Mouse (Mus musculus) liver, embryonic 11.5 days (tissue): ENCODE measurements around the gene Pear1. TPM values are rescaled to one million over a fixed set of nuclear protein-coding genes. Genes with fewer than 3 reads are reported as not detected.
A peak's percentile ranks its signal among the peaks of the same experiment; 100 is the strongest.

Experiments used
- ATAC-seq: fragments of 200-750 bp; cut with Nextera tagmentation; replicated peaks from 2 replicates; pipeline ENCODE4 v1.8.0; 2017; ENCODE audit warnings: moderate number of reproducible peaks, mild to moderate bottlenecking, moderate TSS enrichment, moderate library complexity; ENCODE audit not compliant: low FRiP score
- DNase-seq: peaks from one replicate; pipeline ENCODE4 v3.0.0-alpha.2; 2017; ENCODE audit warnings: low spot score
- H3K27ac ChIP-seq: fragments of 300-500 bp; sonication (generic); 2 replicates; pipeline ENCODE4 v1.5.1; 2014; ENCODE audit warnings: mild to moderate bottlenecking, low read depth, low read length, control low read depth
- H3K27me3 ChIP-seq: fragments of 300-500 bp; sonication (generic); replicated peaks from 2 replicates; pipeline ENCODE4 v1.6.1; 2014; ENCODE audit warnings: low read length, mixed read lengths; ENCODE audit not compliant: control insufficient read depth, insufficient read depth
- H3K36me3 ChIP-seq: fragments of 300-500 bp; sonication (generic); 2 replicates; pipeline ENCODE4 v1.6.1; 2014; ENCODE audit warnings: mild to moderate bottlenecking, low read length, moderate library complexity, mixed read lengths; ENCODE audit not compliant: control insufficient read depth, insufficient read depth
- H3K4me1 ChIP-seq: fragments of 300-500 bp; sonication (generic); replicated peaks from 2 replicates; pipeline ENCODE4 v1.6.1; 2014; ENCODE audit warnings: low read length, mixed read lengths; ENCODE audit not compliant: control insufficient read depth, insufficient read depth
- H3K4me2 ChIP-seq: fragments of 300-500 bp; sonication (generic); 2 replicates; pipeline ENCODE4 v1.6.1; 2014; ENCODE audit warnings: mild to moderate bottlenecking, control low read depth, moderate library complexity
- H3K4me3 ChIP-seq: fragments of 300-500 bp; sonication (generic); 2 replicates; pipeline ENCODE4 v1.5.1; 2014; ENCODE audit warnings: low read depth, low read length, control low read depth
- H3K9ac ChIP-seq: fragments of 300-500 bp; sonication (generic); 2 replicates; pipeline ENCODE4 v1.6.1; 2014; ENCODE audit warnings: low read depth, low read length, control low read depth
- H3K9me3 ChIP-seq: fragments of 300-500 bp; sonication (generic); 2 replicates; pipeline ENCODE4 v1.6.1; 2016; ENCODE audit warnings: low read length, inconsistent platforms, mixed read lengths; ENCODE audit not compliant: control insufficient read depth
- WGBS: fragments of 180-500 bp; shearing (Covaris S2); extraction: QIAGEN DNeasy Blood & Tissue Kit; methylation state at CpG from one replicate; pipeline ENCODE4 v1.1.7; 2014; 5-methylcytosine and 5-hydroxymethylcytosine counted together
- polyA plus RNA-seq: library from polyadenylated mRNA; unstranded; fragments of >200 nt; fragmentation: Nextera tagmentation; extraction: Ambion mirVana; gene quantifications from 2 replicates; pipeline ENCODE4 v1.2.1, GENCODE M21; 2014

Pear1 gene
- polyA plus RNA-seq, 1 experiment from 2014 or later, result 18.4 TPM

GRCm38 (mm10) chr3:87779086-87779485 is 45.0 kb downstream of the Pear1 start:
- no peak for DNase-seq
- H3K9me3 ChIP-seq, result no peaks in the 10 kb centered on the region
- 54% methylated on average over 2 of the region's 2 CpGs for WGBS
- no peak overlapping the region for H3K9ac ChIP-seq
- no peak overlapping the region for H3K4me2 ChIP-seq
- H3K27me3 ChIP-seq, result peaks cover 37% of the 10 kb centered on the region
- H3K36me3 ChIP-seq, result no peaks in the 10 kb centered on the region
- H3K4me3 ChIP-seq, result no peak overlapping the region
- no peak overlapping the region for H3K27ac ChIP-seq
- ATAC-seq, result no peak
- H3K4me1 ChIP-seq, result no peaks in the 10 kb centered on the region; the same call in 1 of the 2 replicates

- WGBS, result 58% methylated on average over 23 of the region's 23 CpGs
- no peak overlapping the region for H3K4me3 ChIP-seq
- no peak overlapping the region for H3K27ac ChIP-seq
- H3K4me2 ChIP-seq, result no peak overlapping the region
- H3K36me3 ChIP-seq, result no peaks in the 10 kb centered on the region
- peaks cover 37% of the 10 kb centered on the region for H3K27me3 ChIP-seq
- no peaks in the 10 kb centered on the region for H3K9me3 ChIP-seq
- no peak for DNase-seq
- no peak overlapping the region for H3K9ac ChIP-seq
- H3K4me1 ChIP-seq, result no peaks in the 10 kb centered on the region; the same call in 1 of the 2 replicates
- ATAC-seq, result no peak
These were observed 45.8 kb downstream of the Pear1 start for GRCm38 (mm10) chr3:87778283-87778682.

GRCm38 (mm10) chr3:87771088-87771487 is 53.0 kb downstream of the Pear1 start:
- Histone ChIP-seq H3K9ac (no peak overlapping the region), H3K4me3 (no peak overlapping the region), H3K27me3 (peaks cover under 1% of the 10 kb centered on the region; the same call in 1 of the 2 replicates), H3K4me1 (peaks cover 9% of the 10 kb centered on the region), H3K4me2 (no peak overlapping the region), H3K36me3 (no peaks in the 10 kb centered on the region), H3K9me3 (no peaks in the 10 kb centered on the region), H3K27ac (no peak overlapping the region)
- WGBS, result 28% methylated on average over 6 of the region's 6 CpGs
- ATAC-seq, result 0 out of 2 replicates have a peak, but pooled peaks have one; percentile 30
- no peak for DNase-seq

- H3K27ac ChIP-seq, result no peak overlapping the region
- H3K27me3 ChIP-seq, result no peaks in the 10 kb centered on the region; the same call in 1 of the 2 replicates
- ATAC-seq, result no peak
- 0% methylated on average over 4 of the region's 4 CpGs for WGBS
- H3K4me1 ChIP-seq, result peaks cover 15% of the 10 kb centered on the region
- H3K4me2 ChIP-seq, result no peak overlapping the region
- H3K36me3 ChIP-seq, result no peaks in the 10 kb centered on the region
- no peaks in the 10 kb centered on the region for H3K9me3 ChIP-seq
- DNase-seq, result no peak
- H3K9ac ChIP-seq, result no peak overlapping the region
- no peak overlapping the region for H3K4me3 ChIP-seq
These were observed 53.8 kb downstream of the Pear1 start for GRCm38 (mm10) chr3:87770280-87770679.

GRCm38 (mm10) chr3:87769506-87769905 is 54.6 kb downstream of the Pear1 start:
- no peak for DNase-seq
- H3K4me1 ChIP-seq, result peaks cover 22% of the 10 kb centered on the region
- H3K9ac ChIP-seq, result no peak overlapping the region
- no peak overlapping the region for H3K4me2 ChIP-seq
- no peaks in the 10 kb centered on the region for H3K36me3 ChIP-seq
- H3K9me3 ChIP-seq, result no peaks in the 10 kb centered on the region
- H3K27ac ChIP-seq, result no peak overlapping the region
- H3K27me3 ChIP-seq, result no peaks in the 10 kb centered on the region; the same call in 1 of the 2 replicates
- no peak for ATAC-seq
- WGBS, result 75% methylated on average over 8 of the region's 8 CpGs
- no peak overlapping the region for H3K4me3 ChIP-seq

GRCm38 (mm10) chr3:87768844-87769243 is 55.3 kb downstream of the Pear1 start:
- H3K9me3 ChIP-seq, result no peaks in the 10 kb centered on the region
- ATAC-seq (peak; percentile 38; the same call in 1 of the 2 replicates), DNase-seq (peak; percentile 85)
- H3K4me1 ChIP-seq, result peaks cover 28% of the 10 kb centered on the region
- peak overlapping the region; percentile 67; the same call in 1 of the 2 replicates for H3K27ac ChIP-seq
- H3K27me3 ChIP-seq, result no peaks in the 10 kb centered on the region; the same call in none of the 2 replicates
- H3K36me3 ChIP-seq, result no peaks in the 10 kb centered on the region
- H3K4me3 ChIP-seq, result peak overlapping the region; percentile 51
- peak overlapping the region; percentile 50 for H3K9ac ChIP-seq
- 1% methylated on average over 36 of the region's 37 CpGs for WGBS
- H3K4me2 ChIP-seq, result peak overlapping the region; percentile 67

GRCm38 (mm10) chr3:87768431-87768830 is 55.7 kb downstream of the Pear1 start:
- Histone ChIP-seq H3K4me1 (peaks cover 32% of the 10 kb centered on the region), H3K27me3 (no peaks in the 10 kb centered on the region; the same call in none of the 2 replicates), H3K4me3 (peak overlapping the region; percentile 51), H3K36me3 (no peaks in the 10 kb centered on the region), H3K4me2 (peak overlapping the region; percentile 67), H3K27ac (peak overlapping the region; percentile 67; the same call in 1 of the 2 replicates), H3K9ac (peak overlapping the region; percentile 50; the same call in 1 of the 2 replicates), H3K9me3 (no peaks in the 10 kb centered on the region)
- no peak for ATAC-seq
- 35% methylated on average over 6 of the region's 6 CpGs for WGBS
- no peak for DNase-seq

GRCm38 (mm10) chr3:87767764-87768163 is 56.3 kb downstream of the Pear1 start:
- DNase-seq, result no peak
- H3K27me3 ChIP-seq, result no peaks in the 10 kb centered on the region; the same call in none of the 2 replicates
- peaks cover 37% of the 10 kb centered on the region for H3K4me1 ChIP-seq
- peak overlapping the region; percentile 67 for H3K4me2 ChIP-seq
- H3K27ac ChIP-seq, result peak overlapping the region; percentile 44; the same call in 1 of the 2 replicates
- H3K9me3 ChIP-seq, result no peaks in the 10 kb centered on the region
- no peaks in the 10 kb centered on the region for H3K36me3 ChIP-seq
- no peak for ATAC-seq
- 60% methylated on average over 8 of the region's 8 CpGs for WGBS
- peak overlapping the region; percentile 51 for H3K4me3 ChIP-seq
- peak overlapping the region; percentile 44; the same call in 1 of the 2 replicates for H3K9ac ChIP-seq

- Histone ChIP-seq H3K36me3 (no peaks in the 10 kb centered on the region), H3K4me1 (peaks cover 47% of the 10 kb centered on the region), H3K4me3 (no peak overlapping the region), H3K9me3 (no peaks in the 10 kb centered on the region), H3K9ac (no peak overlapping the region), H3K4me2 (peak overlapping the region; percentile 67), H3K27me3 (no peaks in the 10 kb centered on the region; the same call in none of the 2 replicates), H3K27ac (peak overlapping the region; percentile 80)
- WGBS, result 78% methylated on average over 3 of the region's 3 CpGs
- no peak for DNase-seq
- no peak for ATAC-seq
These were observed 57.8 kb downstream of the Pear1 start for GRCm38 (mm10) chr3:87766284-87766667.
